In genomic region chr19:44759531-44760118, GRCm38 (mm10) we compare ENCODE assay signal across 13 mouse cellular contexts. TPM values are rescaled to one million over a fixed set of nuclear protein-coding genes. Genes with fewer than 3 reads are reported as not detected.
DNase-seq lines count a peak whose midpoint lies in the region; ATAC-seq lines count a peak whose summit lies in the region.
"Had no signal": no experiment of that assay in that cellular context is flagged by ENCODE, and none has a peak within 500 bp of the region (broad histone marks: within the 10 kb centered on the region; RNA-seq: fewer than 3 reads in every experiment).

No protein-coding gene starts in this region.

- no peak overlapping the region; the same call in 1 of the 2 replicates for H3K4me2 ChIP-seq in embryonic facial prominence, embryonic 12.5 days (replicated peaks)
- peak overlapping the region; percentile 25 for H3K4me2 ChIP-seq in midbrain, embryonic 14.5 days (ENCODE audit: low read length)

- H3K4me3 ChIP-seq in embryonic facial prominence, embryonic 12.5 days, result peak overlapping the region; percentile 17; the same call in 1 of the 2 replicates
- peak overlapping the region; percentile 14 for H3K4me3 ChIP-seq in midbrain, embryonic 14.5 days (replicated peaks; ENCODE audit: low read depth, low read length)
- H3K4me3 ChIP-seq: gastrocnemius, adult 2 months had no signal

- DNase-seq in gastrocnemius, postnatal 10 days, result peak; percentile 10
- DNase-seq in gastrocnemius, adult 18-20 months (ENCODE audit: low spot score), result no peak
- DNase-seq in kidney, adult 11 months, result peak; percentile 53
- peak; percentile 78 for DNase-seq in midbrain, embryonic 14.5 days
- DNase-seq in left cerebral cortex, adult 8-10 months (ENCODE audit: low spot score in 2 of 2), result no peak
- DNase-seq in lung, adult 18-20 months, result no peak
- DNase-seq: gastrocnemius, adult 2 months; left cerebral cortex, postnatal 4 days; lung, postnatal 10 days had no signal

- H3K4me1 ChIP-seq in embryonic facial prominence, embryonic 12.5 days, result peaks cover 17% of the 10 kb centered on the region
- H3K4me1 ChIP-seq in midbrain, embryonic 14.5 days (ENCODE audit: control insufficient read depth, insufficient read depth, low read length), result peaks cover 16% of the 10 kb centered on the region

- no peak overlapping the region for H3K9ac ChIP-seq in embryonic facial prominence, embryonic 12.5 days
- no peak overlapping the region for H3K9ac ChIP-seq in midbrain, embryonic 14.5 days (replicated peaks; ENCODE audit: low read length)

- H3K27ac ChIP-seq in embryonic facial prominence, embryonic 12.5 days, result no peak overlapping the region
- H3K27ac ChIP-seq in midbrain, embryonic 14.5 days (replicated peaks; ENCODE audit: low read depth, low read length), result no peak overlapping the region
- H3K27ac ChIP-seq: gastrocnemius, adult 2 months had no signal

- no peak for ATAC-seq in embryonic facial prominence, embryonic 12.5 days (ENCODE audit: insufficient number of reproducible peaks, insufficient read depth, low FRiP score, low TSS enrichment)
- no peak for ATAC-seq in midbrain, embryonic 14.5 days (ENCODE audit: low FRiP score, low TSS enrichment)
- no peak for ATAC-seq in megakaryocyte, adult 5-6 weeks (ENCODE audit: poor library complexity, severe bottlenecking)

- no peaks in the 10 kb centered on the region for H3K36me3 ChIP-seq in embryonic facial prominence, embryonic 12.5 days
- H3K36me3 ChIP-seq in midbrain, embryonic 14.5 days (ENCODE audit: control insufficient read depth, insufficient read depth, low read length), result no peaks in the 10 kb centered on the region

- H3K9me3 ChIP-seq in embryonic facial prominence, embryonic 12.5 days, result no peaks in the 10 kb centered on the region
- no peaks in the 10 kb centered on the region for H3K9me3 ChIP-seq in midbrain, embryonic 14.5 days (ENCODE audit: control insufficient read depth, low read length)

- peaks cover 94% of the 10 kb centered on the region for H3K27me3 ChIP-seq in embryonic facial prominence, embryonic 12.5 days
- H3K27me3 ChIP-seq in midbrain, embryonic 14.5 days (ENCODE audit: control insufficient read depth, insufficient read depth, low read length), result peaks cover 86% of the 10 kb centered on the region

- under 1% methylated on average over 37 of the region's 37 CpGs for WGBS in embryonic facial prominence, embryonic 12.5 days
- WGBS in midbrain, embryonic 14.5 days, result under 1% methylated on average over 37 of the region's 37 CpGs

RNA-seq across cellular contexts. Expression of gene Pax2, which starts 3.8 kb away (rescaled TPM):
- total RNA-seq in gastrocnemius, postnatal 10 days (2021), result not detected
- total RNA-seq in gastrocnemius, adult 18-20 months (2021), result not detected
- 0.55 and 0.95 TPM in 2 replicates for polyA plus RNA-seq in embryonic facial prominence, embryonic 12.5 days (2016; fragmentation: Nextera tagmentation; extraction: Ambion mirVana)
- 1.7 and 1.9 TPM in 2 replicates for polyA plus RNA-seq in midbrain, embryonic 14.5 days (2014; fragmentation: Nextera tagmentation; extraction: Ambion mirVana)
- under 1 TPM in 3 of 4 experiments, not detected in 1; 0.11 to 0.37 (median 0.37) TPM for total RNA-seq in left cerebral cortex, adult 8-10 months (2022)
- total RNA-seq in megakaryocyte, adult 5-6 weeks (2015), result not detected in 2 replicates
- not detected in 2 replicates for total RNA-seq in megakaryocyte, adult 5-6 weeks (2017)
- total RNA-seq: gastrocnemius, adult 2 months; hematopoietic stem cell, adult 5-6 weeks had no signal
- polyA plus RNA-seq: stomach, embryonic 16.5 days had no signal

Comparison
In these comparisons a context has a peak if more than half of its experiments do, and no peak if none do; other contexts are left out.
1. DNase-seq: peak in gastrocnemius, postnatal 10 days (single experiment), kidney, adult 11 months (single experiment) and midbrain, embryonic 14.5 days (single experiment); none in gastrocnemius, adult 18-20 months (single experiment), left cerebral cortex, adult 8-10 months (0 of 2) and lung, adult 18-20 months (0 of 2).